Mouse (Mus musculus) C2C12 (cell line): ENCODE data around the gene Cpb1.

Experiments used
- CTCF ChIP-seq: IDR thresholded peaks from one replicate; pipeline ENCODE4 v1.5.1; 2011; ENCODE audit not compliant: control insufficient read depth, insufficient read depth, insufficient read length
- MAX ChIP-seq: IDR thresholded peaks from one replicate; pipeline ENCODE4 v1.6.1; 2011; ENCODE audit warnings: mild to moderate bottlenecking, control low read depth
- MYOG ChIP-seq: IDR thresholded peaks from one replicate; pipeline ENCODE4 v1.6.1; 2011; ENCODE audit not compliant: control insufficient read depth, insufficient read length; ENCODE audit errors: extremely low read depth
- USF1 ChIP-seq: IDR thresholded peaks from one replicate; pipeline ENCODE4 v1.6.1; 2011; ENCODE audit warnings: low read depth, mild to moderate bottlenecking, control low read depth, moderate library complexity

DNA sequence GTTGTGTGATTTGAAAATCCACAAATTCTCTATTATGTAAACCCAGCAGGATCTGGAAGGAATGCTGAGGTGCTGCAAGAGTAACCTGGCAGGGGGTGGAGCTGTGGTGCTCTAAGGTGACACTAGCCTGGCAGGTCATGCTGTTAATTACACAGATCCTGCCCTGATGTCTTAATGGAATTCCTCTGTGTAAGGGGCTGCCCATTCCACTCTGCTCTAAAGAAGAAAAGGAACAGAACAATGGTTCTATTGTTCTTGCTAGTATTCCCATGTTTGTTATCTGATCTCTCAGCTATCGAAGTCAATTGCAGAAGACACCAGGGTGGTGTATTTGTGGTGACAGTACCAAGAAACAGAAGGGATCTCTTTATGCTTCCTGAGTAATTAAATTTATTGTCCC is 41.7 kb upstream of the Cpb1 start:
- TF ChIP-seq MYOG (no peak), USF1 (no peak), MAX (no peak), CTCF (no peak)
